Mouse (Mus musculus) liver, postnatal 0 days (tissue): ENCODE measurements around the gene Pom121l2.

Experiments used
- CTCF ChIP-seq: sonication (generic); IDR thresholded peaks from 2 replicates; pipeline ENCODE4 v1.5.1; 2016; ENCODE audit warnings: antibody characterized with exemption, low read depth
- EP300 ChIP-seq: IDR thresholded peaks from 2 replicates; pipeline ENCODE4 v1.6.1; 2016; ENCODE audit warnings: antibody characterized with exemption, low read depth, mild to moderate bottlenecking

- TF ChIP-seq CTCF, result no peak
- TF ChIP-seq EP300, result no peak
These were observed 11.7 kb upstream of the Pom121l2 start for GRCm38 (mm10) chr13:21969269-21969668.
